Mouse (Mus musculus): ENCODE data around the gene Snx9. TPM values are rescaled to one million over a fixed set of nuclear protein-coding genes. Genes with fewer than 3 reads are reported as not detected.

Gene Snx9
- 6.2 TPM for polyA plus RNA-seq (2017; shearing (Covaris generic))

GRCm38 (mm10) chr17:5841128-5841942 is at the start of gene Snx9:
TSS of gene Snx9 (plus strand) at chr17:5841329.

GRCm38 (mm10) chr17:5941230-5942043 is 100.3 kb downstream of the Snx9 start, which contains the start of gene Synj2:
TSS of gene Synj2 (plus strand) at chr17:5941280.

Other genes starting within 250 kb of the Snx9 start
- 21.7 TPM for gene Synj2, start 100.0 kb downstream of the Snx9 start, polyA plus RNA-seq (2017; shearing (Covaris generic))
- gene Serac1, start 238.4 kb downstream of the Snx9 start, polyA plus RNA-seq (2017; shearing (Covaris generic)) = 3.2 TPM
- gene Gtf2h5, start 238.5 kb downstream of the Snx9 start, polyA plus RNA-seq (2017; shearing (Covaris generic)) = 58.9 TPM